Mouse (Mus musculus): ENCODE measurements around the gene Zdhhc11.

DNA sequence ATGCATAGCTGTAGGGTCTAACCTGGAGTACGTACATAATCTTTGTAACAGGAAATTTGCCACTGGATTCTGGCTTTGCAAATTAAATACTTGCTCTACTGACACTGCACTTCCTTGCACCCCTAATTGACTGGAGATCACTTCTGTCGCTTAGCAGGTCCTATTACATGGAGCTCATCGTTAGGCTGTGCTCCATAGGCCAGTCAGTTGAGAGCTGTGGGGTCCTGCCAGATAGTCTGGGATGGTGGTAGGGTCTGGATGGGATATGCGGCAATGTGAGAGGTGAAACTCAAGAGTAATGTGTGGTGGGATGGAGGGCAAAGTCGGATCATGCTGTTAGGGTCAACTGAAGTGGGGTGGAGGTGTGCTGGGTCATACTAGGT is 26.7 kb upstream of the Zdhhc11 start:
- TF ChIP-seq CTCF (IDR thresholded peaks at IDR 0.05; ENCODE audit: extremely low read depth, insufficient read length, insufficient replicate concordance, low read depth, low read length) (no peak), POLR2A (IDR thresholded peaks at IDR 0.05; ENCODE audit: low read depth, low read length) (no peak)

Measured in small intestine, adult 2 months (tissue).